Mouse (Mus musculus) kidney, embryonic 16.5 days (tissue): ENCODE results near the gene Mt2. TPM values are rescaled to one million over a fixed set of nuclear protein-coding genes. Genes with fewer than 3 reads are reported as not detected.

ENCODE experiments used
- ATAC-seq: fragments of 200-750 bp; cut with Nextera tagmentation; 2 replicates; pipeline ENCODE4 v1.8.0; 2017; ENCODE audit warnings: moderate TSS enrichment; ENCODE audit not compliant: low FRiP score, low TSS enrichment
- H3K27ac ChIP-seq: fragments of 300-500 bp; sonication (generic); 2 replicates; pipeline ENCODE4 v1.5.1; 2014; ENCODE audit warnings: low read length
- H3K27me3 ChIP-seq: fragments of 300-500 bp; sonication (generic); 2 replicates; pipeline ENCODE4 v1.6.1; 2014; ENCODE audit warnings: low read length, control low read depth, mixed read lengths; ENCODE audit not compliant: insufficient read depth
- H3K36me3 ChIP-seq: fragments of 300-500 bp; sonication (generic); 2 replicates; pipeline ENCODE4 v1.6.1; 2014; ENCODE audit warnings: low read length, control low read depth, mixed read lengths; ENCODE audit not compliant: insufficient read depth
- H3K4me1 ChIP-seq: fragments of 300-500 bp; sonication (generic); 2 replicates; pipeline ENCODE4 v1.6.1; 2014; ENCODE audit warnings: low read length, control low read depth, mixed read lengths; ENCODE audit not compliant: insufficient read depth
- H3K4me2 ChIP-seq: fragments of 300-500 bp; sonication (generic); replicated peaks from 2 replicates; pipeline ENCODE4 v1.6.1; 2014; ENCODE audit warnings: low read depth, low read length
- H3K4me3 ChIP-seq: fragments of 300-500 bp; sonication (generic); 2 replicates; pipeline ENCODE4 v1.5.1; 2014; ENCODE audit warnings: mild to moderate bottlenecking, low read length
- H3K9ac ChIP-seq: fragments of 300-500 bp; sonication (generic); replicated peaks from 2 replicates; pipeline ENCODE4 v1.6.1; 2014; ENCODE audit warnings: low read length
- H3K9me3 ChIP-seq: fragments of 300-500 bp; sonication (generic); 2 replicates; pipeline ENCODE4 v1.6.1; 2016; ENCODE audit warnings: low read length, control low read depth
- WGBS: fragments of 180-500 bp; shearing (Covaris S2); extraction: QIAGEN DNeasy Blood & Tissue Kit; methylation state at CpG from one replicate; pipeline ENCODE4 v1.1.7; 2014; 5-methylcytosine and 5-hydroxymethylcytosine counted together
- polyA plus RNA-seq: library from polyadenylated mRNA; unstranded; fragments of >200 nt; fragmentation: Nextera tagmentation; extraction: Ambion mirVana; gene quantifications from 2 replicates; pipeline ENCODE4 v1.2.1, GENCODE M21; 2015

Gene Mt2
- polyA plus RNA-seq, 1 experiment from 2014 or later = 143 TPM

DNA sequence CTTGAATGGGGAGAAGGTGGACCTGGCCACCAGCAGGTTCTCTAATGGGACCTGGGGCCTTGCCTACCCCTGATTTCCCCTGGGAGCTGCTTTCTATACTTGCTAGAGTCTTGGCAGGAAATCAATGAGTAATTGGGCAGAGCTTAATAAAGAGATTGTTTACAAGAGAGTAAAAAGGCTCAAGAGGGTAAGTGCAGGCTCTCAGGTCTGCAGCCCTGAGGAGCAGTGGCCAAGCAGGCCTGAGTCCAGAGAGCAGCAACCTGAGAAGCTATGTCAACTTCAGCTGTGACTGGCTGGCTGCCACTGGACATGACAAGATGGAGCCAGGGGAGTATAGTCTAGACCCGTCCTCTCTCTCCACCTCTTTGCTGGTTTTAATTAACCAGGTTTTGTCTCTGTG, 20.5 kb downstream of the Mt2 start:
- Histone ChIP-seq H3K36me3 (no peaks in the 10 kb centered on the region), H3K27ac (no peak overlapping the region), H3K9ac (no peak overlapping the region), H3K27me3 (0 out of 2 replicates have a peak, but pooled peaks cover 2% of the 10 kb centered on the region), H3K4me1 (peaks cover 10% of the 10 kb centered on the region; the same call in 1 of the 2 replicates), H3K4me3 (no peak overlapping the region), H3K9me3 (no peaks in the 10 kb centered on the region), H3K4me2 (no peak overlapping the region)
- 50% methylated on average over 1 of the region's 1 CpGs for whole genome bisulfite sequencing
- no peak for ATAC-seq

DNA sequence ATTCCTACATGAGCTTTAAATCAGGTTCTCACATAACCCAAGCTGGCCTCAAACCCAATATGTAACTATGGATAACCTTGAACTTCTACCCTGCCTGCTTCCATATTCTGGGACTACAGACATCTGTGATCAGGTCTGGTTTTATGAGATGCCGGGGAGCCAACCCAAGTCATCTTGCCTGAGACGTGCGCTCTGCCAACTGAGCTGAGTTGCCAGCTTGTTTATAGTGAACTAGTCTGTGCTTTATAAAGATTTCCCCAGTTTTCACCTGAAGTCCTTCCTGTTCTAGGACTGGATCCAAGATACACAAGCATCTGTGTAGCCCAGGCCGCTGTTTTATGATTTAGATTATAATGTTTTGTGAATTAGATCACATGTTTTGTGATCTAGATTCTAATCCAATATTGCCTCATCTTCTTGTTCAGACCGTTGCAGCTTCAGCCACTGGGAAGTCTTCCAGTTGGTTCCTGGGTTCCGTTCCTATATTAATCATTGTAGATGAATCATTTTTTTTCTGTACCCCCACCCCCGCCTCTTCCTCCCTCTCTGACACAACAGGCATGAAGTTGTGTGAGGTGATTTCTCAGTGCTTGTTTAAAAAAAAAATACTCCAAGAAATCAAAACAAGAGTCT, 22.2 kb downstream of the Mt2 start:
- H3K27ac ChIP-seq = no peak overlapping the region
- H3K36me3 ChIP-seq = no peaks in the 10 kb centered on the region
- H3K4me1 ChIP-seq = peaks cover 10% of the 10 kb centered on the region; the same call in 1 of the 2 replicates
- H3K27me3 ChIP-seq = no peaks in the 10 kb centered on the region
- no peak overlapping the region for H3K9ac ChIP-seq
- H3K9me3 ChIP-seq = no peaks in the 10 kb centered on the region
- WGBS = 85% methylated on average over 7 of the region's 7 CpGs
- H3K4me2 ChIP-seq = no peak overlapping the region
- no peak overlapping the region for H3K4me3 ChIP-seq
- ATAC-seq = no peak

DNA sequence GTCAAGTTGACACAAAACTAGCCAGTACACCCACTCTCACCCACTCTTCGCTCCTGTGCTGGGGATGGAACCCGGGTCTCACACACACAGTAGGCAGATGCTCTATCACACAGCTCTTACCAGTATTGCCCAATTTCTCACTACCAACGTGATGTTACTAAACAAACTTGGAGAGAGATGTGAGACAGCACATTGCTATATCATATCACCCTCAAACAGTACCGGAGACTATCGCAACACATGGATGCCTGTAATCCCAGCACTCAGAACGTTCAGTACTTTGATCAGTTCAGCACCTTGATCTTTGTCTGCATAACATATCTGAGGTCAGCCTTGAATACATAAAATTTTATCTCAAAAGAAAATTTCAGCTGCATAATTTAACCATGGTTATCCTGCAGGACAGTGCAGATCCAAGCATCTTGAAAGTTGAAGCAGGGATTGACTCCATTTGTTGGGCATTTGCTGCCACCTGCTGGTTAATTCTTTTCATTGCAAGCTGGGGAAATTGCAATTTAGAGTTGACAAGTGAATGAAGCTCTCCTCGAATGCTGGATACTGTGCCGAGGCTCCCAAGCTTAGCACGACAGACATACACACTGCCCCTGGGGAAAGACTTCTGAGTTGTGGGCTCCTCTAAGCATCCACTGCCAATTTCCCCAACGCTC, 26.9 kb downstream of the Mt2 start:
- H3K9me3 ChIP-seq = no peaks in the 10 kb centered on the region
- no peak overlapping the region for H3K9ac ChIP-seq
- H3K4me2 ChIP-seq = peak overlapping the region; percentile 27
- no peaks in the 10 kb centered on the region for H3K36me3 ChIP-seq
- WGBS = 44% methylated on average over 10 of the region's 10 CpGs
- no peaks in the 10 kb centered on the region; the same call in 1 of the 2 replicates for H3K4me1 ChIP-seq
- no peak overlapping the region for H3K4me3 ChIP-seq
- ATAC-seq = peak; percentile 70
- H3K27me3 ChIP-seq = no peaks in the 10 kb centered on the region
- H3K27ac ChIP-seq = no peak overlapping the region

DNA sequence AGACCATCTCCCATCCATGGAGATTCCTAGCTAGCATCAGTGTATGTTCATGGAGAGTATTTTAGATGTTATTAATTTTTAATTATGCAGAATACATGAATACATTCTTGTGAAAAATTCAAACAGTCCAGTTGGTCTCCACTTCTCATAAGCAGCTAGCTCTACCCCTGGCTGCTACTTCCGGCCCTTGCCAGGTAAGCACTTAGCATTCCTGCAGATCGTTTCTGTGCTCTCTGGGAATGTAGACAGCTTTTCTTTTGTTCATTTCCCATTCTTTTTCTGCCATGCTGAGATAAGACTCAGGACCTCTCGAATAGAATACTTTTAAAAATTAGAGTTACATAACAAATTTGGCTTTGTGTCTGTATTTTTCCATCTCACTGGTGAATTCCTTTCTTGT, 31.6 kb downstream of the Mt2 start:
- Histone ChIP-seq H3K36me3 (no peaks in the 10 kb centered on the region), H3K4me1 (no peaks in the 10 kb centered on the region; the same call in 1 of the 2 replicates), H3K4me2 (no peak overlapping the region), H3K9ac (no peak overlapping the region), H3K4me3 (no peak overlapping the region), H3K27me3 (no peaks in the 10 kb centered on the region), H3K9me3 (no peaks in the 10 kb centered on the region), H3K27ac (no peak overlapping the region)
- WGBS = 66% methylated on average over 3 of the region's 3 CpGs
- ATAC-seq = no peak

DNA sequence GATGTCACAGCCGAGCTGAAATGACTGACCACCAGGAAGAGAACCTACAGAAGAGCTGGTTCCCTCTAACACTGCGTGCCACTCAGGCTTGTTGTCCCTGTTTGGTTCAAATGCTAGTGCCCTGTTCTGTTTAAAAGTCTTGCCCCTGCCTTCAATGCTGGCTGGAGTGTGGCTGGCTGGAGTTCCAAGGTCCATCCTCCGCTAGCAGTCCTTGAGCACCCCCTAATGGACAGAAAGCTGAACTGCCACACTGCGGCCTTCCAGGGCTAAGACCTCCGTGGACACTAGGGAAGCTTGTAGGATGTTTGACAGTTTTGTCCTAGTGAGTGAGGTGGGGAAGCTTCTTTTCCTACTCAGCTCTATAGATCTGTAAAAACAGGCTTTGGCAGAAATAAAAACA, 33.3 kb downstream of the Mt2 start:
- H3K4me1 ChIP-seq = no peaks in the 10 kb centered on the region
- no peak overlapping the region for H3K27ac ChIP-seq
- H3K4me3 ChIP-seq = no peak overlapping the region
- H3K36me3 ChIP-seq = no peaks in the 10 kb centered on the region
- WGBS = 16% methylated on average over 5 of the region's 5 CpGs
- no peak overlapping the region for H3K4me2 ChIP-seq
- ATAC-seq = peak; percentile 82
- H3K9me3 ChIP-seq = no peaks in the 10 kb centered on the region
- H3K9ac ChIP-seq = no peak overlapping the region
- H3K27me3 ChIP-seq = no peaks in the 10 kb centered on the region

DNA sequence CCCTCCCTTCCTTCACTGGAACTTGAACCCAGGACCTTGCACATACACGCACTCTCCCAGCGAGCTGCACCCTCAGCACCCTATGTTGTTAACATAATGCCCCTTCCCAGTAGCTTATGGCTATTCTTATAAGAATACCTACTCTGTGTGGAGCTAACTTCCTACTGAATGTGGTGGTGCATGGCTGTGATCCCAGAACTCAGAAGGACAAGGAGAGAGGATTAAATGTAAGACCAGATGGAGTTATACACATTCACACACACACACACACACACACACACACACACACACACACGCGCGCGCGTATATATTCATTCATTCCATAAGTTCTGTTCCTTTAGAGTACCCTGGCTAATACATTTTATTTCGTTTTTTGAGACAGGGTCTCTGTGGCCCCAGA, 33.8 kb downstream of the Mt2 start:
- H3K9ac ChIP-seq = no peak overlapping the region
- ATAC-seq = no peak
- no peaks in the 10 kb centered on the region for H3K36me3 ChIP-seq
- H3K9me3 ChIP-seq = no peaks in the 10 kb centered on the region
- WGBS = 82% methylated on average over 8 of the region's 8 CpGs
- H3K27ac ChIP-seq = no peak overlapping the region
- H3K27me3 ChIP-seq = no peaks in the 10 kb centered on the region
- H3K4me2 ChIP-seq = no peak overlapping the region
- H3K4me1 ChIP-seq = no peaks in the 10 kb centered on the region
- H3K4me3 ChIP-seq = no peak overlapping the region

DNA sequence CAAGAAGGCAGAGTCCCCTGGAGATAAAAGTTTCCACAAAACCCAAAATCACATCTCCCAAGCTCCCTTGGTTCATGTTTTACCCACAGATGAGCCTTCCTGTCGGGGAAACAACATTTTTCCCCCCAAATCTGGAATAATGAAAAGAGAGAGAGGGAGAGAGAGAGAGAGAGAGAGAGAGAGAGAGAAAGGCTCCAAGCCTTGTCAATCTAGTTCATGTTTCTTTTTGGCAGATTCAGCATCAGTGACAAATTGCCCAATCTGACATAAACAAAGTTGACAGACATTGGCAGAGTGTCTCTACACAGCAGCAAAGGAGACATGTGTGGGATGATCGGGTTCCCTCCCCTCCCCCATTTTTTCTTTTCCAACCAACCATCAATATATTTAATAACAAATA, 35.0 kb downstream of the Mt2 start:
- 72% methylated on average over 2 of the region's 2 CpGs for whole genome bisulfite sequencing
- Histone ChIP-seq H3K4me2 (no peak overlapping the region), H3K36me3 (no peaks in the 10 kb centered on the region), H3K4me1 (no peaks in the 10 kb centered on the region), H3K27ac (no peak overlapping the region), H3K9ac (no peak overlapping the region), H3K9me3 (no peaks in the 10 kb centered on the region), H3K27me3 (no peaks in the 10 kb centered on the region), H3K4me3 (no peak overlapping the region)
- no peak for ATAC-seq

DNA sequence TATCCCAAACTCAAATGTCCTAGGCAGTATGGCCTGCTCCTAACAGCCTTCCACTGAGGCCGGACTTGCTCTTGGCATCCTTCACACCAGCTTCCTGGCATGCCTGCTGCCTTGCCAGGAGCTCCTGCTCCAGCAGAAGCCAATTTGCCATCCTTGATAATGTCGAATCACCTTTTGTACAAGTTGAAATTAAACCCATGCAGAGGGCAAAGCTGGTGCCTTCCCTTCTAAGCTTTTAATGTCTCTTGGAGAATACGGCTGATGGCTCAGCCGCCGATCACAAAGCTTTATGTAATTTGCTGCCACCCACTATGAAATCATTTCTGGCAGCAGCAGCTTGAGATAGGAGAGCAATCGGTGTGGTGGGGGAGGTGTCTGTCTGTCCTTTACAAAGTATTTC, 37.2 kb downstream of the Mt2 start:
- no peak overlapping the region for H3K4me2 ChIP-seq
- H3K9me3 ChIP-seq = no peaks in the 10 kb centered on the region
- H3K27ac ChIP-seq = no peak overlapping the region
- ATAC-seq = no peak
- no peaks in the 10 kb centered on the region for H3K27me3 ChIP-seq
- H3K36me3 ChIP-seq = no peaks in the 10 kb centered on the region
- no peak overlapping the region for H3K4me3 ChIP-seq
- WGBS = 80% methylated on average over 6 of the region's 6 CpGs
- peaks cover 4% of the 10 kb centered on the region; the same call in 1 of the 2 replicates for H3K4me1 ChIP-seq
- no peak overlapping the region for H3K9ac ChIP-seq

DNA sequence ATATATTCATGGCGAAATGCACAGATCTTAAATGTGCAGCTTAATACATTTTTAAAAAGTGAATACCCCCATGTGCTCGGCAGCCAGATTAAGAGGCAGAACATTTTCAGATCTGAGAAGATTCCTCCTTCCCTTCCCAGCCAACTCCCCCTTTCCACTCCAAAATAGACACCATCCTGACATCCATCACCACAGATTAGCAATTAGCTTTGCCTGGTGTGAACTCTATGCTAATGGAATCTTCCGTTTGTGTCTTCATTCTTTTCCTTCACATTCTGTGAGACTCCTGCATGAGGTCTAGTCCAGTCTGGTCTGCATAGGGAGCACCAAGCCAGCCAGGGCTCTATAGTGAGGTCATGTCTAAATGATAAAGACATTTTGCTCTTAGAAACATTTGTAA, 37.8 kb downstream of the Mt2 start:
- 78% methylated on average over 3 of the region's 3 CpGs for WGBS
- no peaks in the 10 kb centered on the region for H3K9me3 ChIP-seq
- no peak overlapping the region for H3K4me2 ChIP-seq
- H3K4me3 ChIP-seq = no peak overlapping the region
- no peak for ATAC-seq
- no peaks in the 10 kb centered on the region for H3K36me3 ChIP-seq
- no peak overlapping the region for H3K9ac ChIP-seq
- no peak overlapping the region for H3K27ac ChIP-seq
- H3K4me1 ChIP-seq = peaks cover 7% of the 10 kb centered on the region
- no peaks in the 10 kb centered on the region for H3K27me3 ChIP-seq

DNA sequence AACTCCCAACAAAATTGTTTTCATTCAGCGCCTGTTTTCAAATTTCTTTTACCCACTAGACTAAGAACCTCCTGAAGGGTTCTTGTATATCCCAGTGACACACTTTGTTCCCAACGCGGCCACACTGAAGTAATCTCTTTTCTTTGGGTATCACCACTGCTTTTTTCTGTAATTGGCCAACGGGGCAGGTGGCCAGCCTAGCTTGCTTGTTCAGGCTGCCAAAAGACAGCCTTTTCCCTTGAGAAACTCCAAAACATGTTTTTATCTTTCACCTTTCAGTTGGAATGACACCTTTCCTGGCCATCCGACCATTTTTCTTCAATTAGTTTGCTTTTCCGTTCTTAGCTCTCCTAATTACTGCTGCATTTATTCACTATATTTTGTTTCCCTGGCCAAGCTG, 41.4 kb downstream of the Mt2 start:
- Histone ChIP-seq H3K9me3 (no peaks in the 10 kb centered on the region), H3K4me1 (peaks cover 15% of the 10 kb centered on the region), H3K9ac (peak overlapping the region; percentile 52), H3K27ac (no peak overlapping the region), H3K4me3 (peak overlapping the region; percentile 91), H3K36me3 (no peaks in the 10 kb centered on the region), H3K27me3 (no peaks in the 10 kb centered on the region), H3K4me2 (peak overlapping the region; percentile 67)
- 73% methylated on average over 6 of the region's 6 CpGs for WGBS
- ATAC-seq = no peak
